Mouse (Mus musculus) left cerebral cortex, adult 11 months (tissue): ENCODE measurements at regions not wholly inside any gene's neighbourhood (a gene's known extent, or its start where the extent isn't known, plus 50 kb on each side); places are given as distances from the start of the nearest gene placed in this dataset.
A peak's percentile ranks its signal among the peaks of the same experiment; 100 is the strongest.

Experiments used
- DNase-seq: peaks from one replicate; pipeline ENCODE4 v3.0.0; 2022; ENCODE audit warnings: low spot score

DNA sequence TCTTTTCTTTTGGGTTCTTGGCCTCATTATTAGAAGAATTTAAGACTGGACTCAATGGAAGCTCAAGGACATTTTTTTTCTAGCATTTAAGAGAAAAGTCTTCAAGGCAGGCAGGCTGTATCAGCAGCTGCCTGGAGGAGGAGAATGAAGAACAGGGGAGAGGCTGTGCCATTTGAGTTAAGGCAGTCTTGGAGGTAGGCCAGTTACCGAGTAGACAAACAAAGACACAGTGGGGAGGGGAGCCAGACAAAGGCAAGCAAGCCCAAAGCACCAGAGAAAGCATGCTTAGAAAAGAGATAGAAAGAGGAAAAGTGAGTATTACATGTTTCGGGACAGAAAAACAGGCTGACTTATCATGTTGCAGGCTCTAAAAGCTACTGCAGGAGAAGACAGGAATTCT, 392.0 kb downstream of the Igsf11 start:
- DNase-seq: no peak

DNA sequence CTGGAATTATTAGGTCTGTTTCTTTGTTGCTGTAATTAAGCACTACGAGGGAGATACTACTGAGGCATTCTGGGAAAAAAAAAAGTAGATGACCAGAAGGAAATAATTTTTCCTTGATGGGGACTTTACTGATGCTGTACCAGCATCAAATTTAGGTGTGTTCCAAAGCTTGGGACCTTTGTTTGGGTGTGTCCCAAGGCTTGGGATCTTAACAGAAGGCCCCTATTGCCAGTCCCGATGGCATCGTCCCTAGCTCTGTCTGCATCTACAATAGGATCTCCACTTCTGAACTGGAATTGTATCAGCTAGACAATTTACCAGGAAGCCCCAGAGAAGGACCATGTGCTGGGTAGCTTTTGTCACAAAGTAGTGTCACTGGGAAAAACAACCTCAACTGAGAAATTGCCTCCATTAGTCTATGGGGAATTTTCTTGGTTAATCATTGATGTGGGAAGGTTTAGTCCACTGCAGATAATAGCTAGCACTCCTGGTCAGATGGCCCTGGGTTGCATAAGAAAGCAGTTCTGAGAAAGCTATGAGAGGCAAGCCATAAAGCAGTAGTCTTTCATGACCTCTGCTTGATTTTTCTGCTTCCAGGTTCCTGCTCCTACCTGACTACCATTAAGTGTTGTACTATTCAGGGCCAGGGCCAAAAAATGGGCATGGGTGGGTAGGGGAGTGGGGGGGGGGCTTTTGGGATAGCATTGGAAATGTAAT, 392.7 kb downstream of the Igsf11 start:
- DNase-seq: no peak

DNA sequence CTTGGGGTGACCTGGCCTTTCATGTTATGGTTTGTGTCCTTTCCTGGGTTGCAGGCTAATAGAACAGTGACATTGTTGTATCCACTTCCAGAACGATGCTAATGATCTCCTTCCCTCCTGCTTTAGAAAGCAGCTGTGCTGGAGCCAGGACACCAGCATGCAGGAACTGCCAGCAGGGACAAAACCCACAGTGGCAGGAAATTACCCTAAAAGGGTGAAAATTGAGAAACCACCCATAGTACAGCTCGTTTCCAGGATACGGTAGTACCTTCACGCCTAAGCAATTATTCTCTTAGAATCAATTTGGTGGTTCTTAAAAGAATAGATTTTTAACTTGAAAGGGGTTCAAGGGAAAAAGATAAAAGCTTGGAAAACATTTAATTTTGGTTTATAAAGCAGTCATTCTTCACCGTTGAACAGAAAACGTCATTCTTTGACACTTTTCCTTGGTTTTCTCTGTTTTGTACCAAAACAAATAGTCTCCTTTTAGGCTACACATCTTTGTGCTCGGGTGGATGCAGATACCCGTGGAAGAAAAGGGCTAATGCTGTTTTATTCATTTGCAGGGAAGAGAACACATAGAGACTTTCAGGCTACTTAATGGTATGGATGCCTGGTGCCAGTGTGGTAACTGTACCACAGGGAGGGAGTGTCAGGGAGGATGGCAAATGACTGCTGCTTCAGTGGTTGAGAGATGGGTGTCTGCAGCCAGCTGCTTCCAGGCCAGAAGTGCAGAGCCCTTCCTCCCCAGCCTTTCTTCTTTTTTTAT, 394.5 kb downstream of the Igsf11 start:
- DNase-seq: no peak

DNA sequence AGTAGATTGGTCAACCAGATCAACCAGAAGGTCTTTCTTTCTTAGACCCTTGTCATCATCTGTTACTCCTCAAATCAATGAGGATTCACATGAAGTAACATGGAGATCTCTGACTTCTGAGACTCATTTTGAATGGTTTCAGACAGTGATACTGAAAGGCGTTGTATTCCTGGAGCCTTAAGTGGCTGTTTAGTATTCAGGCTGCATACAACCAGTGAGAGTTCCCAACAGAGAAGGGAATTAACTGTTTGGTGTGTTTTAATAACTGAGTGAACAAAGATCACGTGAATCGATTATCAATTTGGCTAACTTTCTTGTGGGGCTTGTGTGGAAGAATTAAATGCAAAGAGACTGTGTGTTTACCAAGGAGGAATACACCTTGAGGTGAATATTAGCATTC, 406.4 kb downstream of the Igsf11 start:
- DNase-seq: no peak

DNA sequence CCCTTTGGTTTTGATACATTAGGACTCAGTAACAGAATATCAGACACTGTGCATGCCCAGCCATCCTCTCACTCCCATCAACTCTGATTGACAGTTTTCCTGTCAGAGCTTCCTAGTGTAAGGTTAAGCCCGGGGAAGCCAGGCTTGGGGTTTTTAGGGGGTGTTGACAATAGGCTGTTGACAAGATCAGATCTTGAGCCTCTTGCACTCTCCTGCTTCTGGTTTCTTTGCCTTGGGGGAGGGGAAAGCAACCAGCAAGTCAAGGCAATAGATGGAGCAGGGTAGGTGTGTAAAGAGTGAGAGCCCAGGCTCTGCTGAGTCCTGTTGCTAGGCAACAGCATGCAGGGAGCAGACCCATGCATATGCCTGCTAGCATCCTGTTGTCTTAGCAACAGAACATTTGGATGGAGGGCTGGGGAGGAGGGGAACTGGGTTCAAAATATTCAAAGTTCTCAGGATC, 410.5 kb downstream of the Igsf11 start:
- peak; percentile 72 for DNase-seq

DNA sequence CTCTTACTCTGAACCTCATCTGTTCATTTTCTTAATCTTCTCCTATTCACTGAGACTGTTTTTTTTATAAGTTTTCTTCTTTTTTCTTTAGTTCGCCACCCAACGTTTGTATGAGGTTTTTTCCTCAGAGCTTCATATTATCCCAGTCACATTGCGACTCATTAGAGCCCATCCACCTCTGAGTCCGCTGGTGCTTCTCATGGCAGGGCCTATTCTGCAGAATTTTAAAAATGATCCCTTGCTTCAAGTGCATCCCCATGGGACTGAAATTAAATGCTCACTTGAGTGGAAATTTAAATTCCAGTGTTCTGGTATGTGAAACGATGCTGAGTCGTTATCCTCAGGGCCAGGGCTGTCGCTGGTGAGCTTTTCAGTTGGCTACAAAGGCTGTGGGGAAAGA, 410.9 kb downstream of the Igsf11 start:
- DNase-seq: no peak

DNA sequence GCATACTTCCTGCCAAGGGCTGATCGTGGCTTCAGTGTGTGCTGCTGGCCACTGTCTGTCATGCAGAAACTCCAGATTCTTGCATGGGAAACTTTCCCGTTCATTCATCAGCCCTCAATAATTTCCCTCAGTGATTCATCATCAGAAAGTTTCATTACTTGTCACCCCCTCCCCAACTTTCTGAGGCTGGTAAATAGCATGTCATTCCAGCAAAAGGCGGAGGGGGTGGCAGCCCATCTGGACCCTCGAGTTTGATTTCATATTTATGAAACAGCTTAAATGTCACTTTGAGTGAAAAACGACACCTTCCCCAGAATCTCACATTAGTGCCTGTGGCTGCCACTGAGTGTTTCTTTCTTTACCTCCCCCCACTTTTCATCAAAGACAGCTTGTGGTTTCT, 415.5 kb downstream of the Igsf11 start:
- no peak for DNase-seq

DNA sequence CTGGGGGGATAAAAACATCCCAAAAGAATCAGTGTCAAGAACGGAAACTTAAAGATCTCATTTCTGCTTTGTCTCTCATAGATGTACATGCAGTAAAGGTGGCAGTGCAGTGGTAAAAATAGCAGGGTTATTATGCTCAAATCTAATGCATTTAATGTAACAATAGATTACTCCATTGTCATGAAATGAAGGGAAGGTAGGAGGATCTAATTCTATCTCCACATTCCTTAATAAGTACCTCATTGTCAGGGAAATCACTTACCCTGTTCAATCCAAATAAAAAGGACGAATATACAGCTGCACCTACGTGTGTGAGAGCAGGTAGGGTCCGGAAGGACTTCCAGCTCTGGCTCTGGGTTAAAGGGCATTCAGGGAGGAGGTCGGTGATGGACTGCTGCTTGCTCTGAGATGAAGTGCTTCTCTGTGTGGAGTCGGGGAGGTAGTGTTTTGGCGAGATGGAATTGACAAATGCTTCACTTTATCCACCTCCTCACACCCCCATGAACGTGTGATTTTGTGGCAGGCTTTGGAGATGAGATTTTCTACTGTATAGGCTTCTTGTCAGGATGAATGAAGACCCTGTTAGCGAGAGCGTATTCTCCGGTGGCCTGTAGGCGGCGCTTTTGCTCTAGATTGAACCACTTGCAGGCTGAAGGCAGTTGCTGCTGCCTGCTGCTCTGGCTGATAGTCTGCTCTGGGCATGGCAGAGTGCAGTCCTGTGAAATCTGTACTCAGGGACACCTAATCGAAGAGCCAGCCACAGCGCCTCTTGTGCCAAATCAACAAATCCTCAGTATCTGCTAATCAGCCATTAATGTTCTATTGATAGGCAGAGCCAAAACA, 424.5 kb downstream of the Igsf11 start:
- DNase-seq: peak; percentile 74

DNA sequence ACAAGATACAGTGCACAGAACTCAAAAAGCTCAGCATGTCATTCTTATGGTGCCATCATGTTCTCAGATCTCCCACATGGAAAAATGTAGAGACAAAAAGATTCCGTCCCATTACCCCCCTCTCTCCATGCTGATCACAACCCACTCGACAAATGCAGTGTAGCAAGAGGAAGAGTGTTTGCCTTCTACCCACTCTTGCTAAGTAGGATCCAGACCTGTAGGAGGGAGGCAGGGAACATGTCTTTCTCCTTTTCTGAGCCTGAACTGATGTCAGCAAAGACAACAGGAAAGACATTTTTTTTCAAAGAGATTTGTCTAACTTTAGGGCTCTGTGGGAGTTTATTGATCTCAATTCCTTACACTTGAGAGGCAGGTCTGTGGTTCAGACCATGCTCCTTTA, 433.2 kb downstream of the Igsf11 start:
- DNase-seq: no peak

DNA sequence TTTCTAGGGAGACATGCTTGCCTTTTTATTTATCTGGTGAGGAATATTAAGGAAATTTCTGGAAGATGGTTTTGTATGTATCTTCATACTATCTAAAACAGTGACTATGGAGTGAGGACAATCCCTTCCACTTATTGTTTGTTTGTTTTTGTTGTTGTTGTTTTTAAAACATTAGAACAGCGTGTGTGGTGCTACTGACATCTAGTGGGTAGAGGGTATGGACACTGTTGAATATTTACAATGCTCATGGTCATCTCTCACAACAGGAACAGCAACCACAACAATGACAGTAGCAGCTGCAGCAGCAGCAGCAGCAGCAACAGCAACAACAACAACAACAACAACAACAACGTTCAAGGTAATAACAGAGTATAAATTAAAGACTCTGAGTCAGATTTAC, 471.2 kb downstream of the Igsf11 start:
- DNase-seq: no peak

DNA sequence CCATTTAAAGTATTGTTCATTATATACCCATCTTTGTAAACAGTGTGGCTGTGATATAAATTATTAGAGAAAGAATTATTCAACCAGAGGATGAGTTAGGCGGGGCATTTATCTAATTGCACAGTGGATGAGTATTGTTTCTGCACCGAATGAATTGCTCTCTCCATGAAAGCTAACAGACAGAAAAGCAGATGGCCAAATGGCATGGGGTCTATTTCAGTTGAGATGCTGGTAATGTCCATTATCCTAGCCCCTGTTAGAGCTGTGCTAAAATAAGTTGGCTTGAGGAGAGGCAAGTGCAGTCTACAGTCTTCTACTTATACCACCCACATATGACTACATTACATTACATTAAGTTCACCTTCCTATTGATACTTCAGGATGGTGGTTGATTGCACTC, 475.8 kb downstream of the Igsf11 start:
- no peak for DNase-seq

DNA sequence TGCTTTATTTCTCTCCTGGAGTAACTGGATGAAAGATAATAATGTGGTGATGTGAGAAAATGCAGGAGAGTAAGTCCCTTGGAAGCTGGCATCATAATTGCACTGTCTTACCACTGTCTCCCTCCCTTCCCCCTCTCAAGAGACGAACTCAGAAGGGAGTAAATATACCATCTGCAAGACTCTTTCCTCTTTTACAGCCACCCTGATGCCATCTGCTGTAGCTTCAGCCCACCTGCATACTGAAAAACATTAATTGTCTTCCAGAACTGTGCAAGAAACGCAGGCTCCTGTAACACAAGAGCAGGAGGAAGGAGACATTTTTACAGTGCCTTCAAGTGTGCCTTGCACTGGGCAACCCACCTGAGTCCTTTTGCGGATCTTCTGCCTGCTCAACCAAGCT, 482.1 kb downstream of the Igsf11 start:
- DNase-seq: no peak

DNA sequence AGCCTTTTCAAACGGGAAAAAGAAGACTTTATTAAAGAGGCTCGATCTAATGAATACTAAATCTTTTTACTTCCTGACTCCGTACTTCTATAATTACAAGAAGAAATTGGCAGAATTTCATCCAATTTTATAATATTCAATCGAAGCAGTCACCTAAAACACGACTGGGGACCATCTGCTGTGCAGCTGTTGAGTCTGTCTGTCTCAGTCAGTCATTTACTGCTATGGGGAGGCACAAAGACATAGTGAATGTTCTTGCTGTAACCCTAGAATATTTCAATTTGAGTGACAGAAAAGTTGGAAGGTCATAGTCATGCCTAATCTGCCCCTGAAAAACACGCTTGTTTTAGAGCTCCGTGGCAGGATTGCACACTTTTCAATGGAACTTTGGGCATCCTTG, 487.5 kb downstream of the Igsf11 start:
- DNase-seq: no peak

DNA sequence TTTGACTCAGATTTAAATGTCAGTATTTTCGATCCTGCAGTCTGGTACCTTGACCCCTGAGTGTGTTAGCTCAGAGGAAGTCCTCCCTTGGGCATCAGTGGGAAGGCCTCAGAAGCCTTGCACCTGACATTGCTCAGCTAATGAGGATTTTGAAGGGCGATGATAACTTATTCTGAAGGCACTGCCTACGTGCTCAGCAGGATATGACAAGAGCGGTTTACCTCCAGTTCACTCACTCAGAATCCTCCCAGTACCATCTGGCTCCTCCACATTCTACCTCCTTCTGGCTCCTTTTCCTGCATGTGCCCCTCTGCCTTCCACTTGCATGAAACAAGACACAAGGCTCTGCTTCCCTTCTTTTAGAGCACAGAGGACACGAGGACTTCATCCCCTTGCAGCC, 497.5 kb downstream of the Igsf11 start:
- no peak for DNase-seq

DNA sequence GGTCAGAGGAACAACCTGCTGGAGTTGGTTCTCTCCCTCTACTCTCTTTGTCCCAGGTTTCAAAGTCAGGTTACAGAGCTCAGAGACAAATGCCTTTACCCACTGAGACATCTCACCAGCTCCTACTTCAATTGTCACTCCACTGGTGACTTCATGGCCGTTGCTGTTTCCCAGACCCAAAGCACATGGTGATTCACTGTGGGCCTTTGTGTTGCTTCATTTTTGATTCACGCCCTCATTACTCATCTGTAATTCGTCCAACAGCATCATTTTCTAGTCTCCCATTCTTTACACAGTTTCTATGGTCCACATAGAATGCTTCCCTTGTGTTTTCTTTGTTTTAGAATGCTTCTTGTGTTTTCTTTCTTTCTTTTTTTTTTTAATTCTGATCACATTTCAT, 498.2 kb downstream of the Igsf11 start:
- DNase-seq: no peak

DNA sequence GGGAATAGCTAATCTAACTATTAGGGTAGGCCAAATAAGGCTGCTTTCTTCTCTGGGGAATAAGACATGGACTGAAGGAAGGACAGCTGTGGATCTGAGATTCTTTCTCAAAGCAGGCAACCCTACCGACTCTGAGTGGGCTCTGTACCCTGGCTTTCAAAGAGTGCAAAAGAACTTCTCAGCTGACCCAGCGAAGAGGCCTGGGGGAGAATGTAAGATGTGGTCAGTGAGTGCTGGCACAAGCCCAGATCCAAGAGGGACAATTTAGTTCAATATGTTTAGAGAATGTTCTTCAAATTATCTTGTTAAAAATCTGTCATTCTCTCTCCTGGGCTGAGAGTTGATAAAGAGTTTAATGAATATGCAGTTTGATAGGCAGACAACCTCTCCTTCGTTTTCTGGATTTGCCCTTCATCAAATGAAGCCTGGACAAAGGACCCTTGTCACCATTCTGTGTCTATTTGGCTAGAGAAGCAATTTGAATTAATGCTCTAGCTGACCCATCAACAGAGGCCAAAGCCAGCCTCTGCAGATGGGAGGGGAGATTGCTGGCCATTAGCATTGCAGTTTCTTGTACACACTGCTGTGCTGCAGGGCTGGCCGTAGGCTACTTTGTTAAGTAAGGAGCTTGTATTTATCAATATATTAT, 509.8 kb downstream of the Igsf11 start:
- peak; percentile 30 for DNase-seq

DNA sequence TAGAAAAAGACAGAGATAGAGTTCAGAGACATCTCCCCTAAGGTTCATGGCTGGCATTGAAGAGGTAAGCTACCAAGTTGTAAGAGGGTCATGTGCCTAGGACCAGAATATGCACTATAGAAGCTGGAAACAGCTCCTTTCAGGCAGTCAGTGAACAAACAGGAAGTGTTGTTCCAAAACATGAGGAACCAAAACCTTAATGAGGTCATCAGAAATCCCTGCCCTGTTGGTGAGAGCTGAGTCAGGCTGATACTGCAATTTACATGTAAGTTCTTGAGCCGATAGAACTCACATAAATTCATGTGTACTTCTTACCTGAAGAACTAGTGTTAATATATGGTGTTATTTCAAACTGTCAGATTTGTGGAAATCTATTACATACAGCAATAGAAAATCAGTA, 539.1 kb downstream of the Igsf11 start:
- DNase-seq: no peak

DNA sequence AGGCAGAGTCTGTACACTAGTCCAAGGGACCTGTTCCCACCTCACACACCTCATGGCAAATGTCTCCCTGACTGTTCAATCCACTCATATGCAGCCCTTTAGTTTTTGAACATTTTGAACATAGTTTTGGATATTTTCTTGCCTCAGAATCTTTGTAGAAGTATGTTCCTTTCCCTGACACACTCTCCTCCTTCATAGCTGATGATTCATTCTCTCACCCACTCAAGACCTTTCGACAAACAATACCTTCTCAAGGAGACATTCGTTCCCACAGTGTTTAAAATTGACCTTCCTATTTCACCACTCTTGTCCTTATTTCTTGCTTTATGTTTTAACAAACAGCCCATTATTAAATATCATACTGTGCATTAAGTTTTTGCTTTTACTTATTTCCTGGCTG, 538.4 kb upstream of the Lsamp start:
- no peak for DNase-seq

DNA sequence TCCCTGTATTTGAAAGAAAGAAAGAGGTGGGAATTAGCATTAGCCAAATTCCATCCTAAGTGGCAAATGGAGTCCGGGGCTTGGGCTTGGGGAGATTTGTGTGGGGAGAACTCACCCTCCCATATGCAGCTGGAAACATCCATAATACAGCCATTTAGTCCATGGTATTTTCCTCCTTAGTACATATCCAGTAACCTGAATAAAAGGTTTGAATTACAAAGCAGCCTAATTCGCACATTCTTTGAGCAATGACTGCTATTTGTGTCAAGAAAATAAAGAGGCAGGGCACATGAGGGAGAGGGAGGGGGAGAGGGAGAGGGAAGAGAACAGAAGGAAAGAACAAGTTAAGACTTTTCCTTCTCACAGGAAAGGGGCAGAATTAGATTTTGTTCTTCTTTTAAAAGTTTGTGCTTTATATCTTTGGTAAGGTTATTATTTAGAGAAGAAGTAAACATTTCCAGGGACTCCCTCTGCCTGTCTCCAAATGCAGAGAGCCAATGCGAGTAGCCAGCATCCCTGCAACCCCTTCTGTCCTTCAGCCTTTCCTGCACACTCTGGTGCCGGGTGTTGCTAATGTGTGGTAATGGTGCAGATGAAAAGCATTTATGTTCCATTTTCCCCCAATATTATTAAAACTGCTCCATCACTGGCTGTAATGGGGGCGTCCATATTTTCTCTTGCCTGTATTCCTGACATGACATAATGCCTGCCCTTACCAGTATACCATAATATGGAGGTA, 530.6 kb upstream of the Lsamp start:
- DNase-seq: no peak
